ENCODE assay signal across 8 mouse cellular contexts in the genomic region with DNA sequence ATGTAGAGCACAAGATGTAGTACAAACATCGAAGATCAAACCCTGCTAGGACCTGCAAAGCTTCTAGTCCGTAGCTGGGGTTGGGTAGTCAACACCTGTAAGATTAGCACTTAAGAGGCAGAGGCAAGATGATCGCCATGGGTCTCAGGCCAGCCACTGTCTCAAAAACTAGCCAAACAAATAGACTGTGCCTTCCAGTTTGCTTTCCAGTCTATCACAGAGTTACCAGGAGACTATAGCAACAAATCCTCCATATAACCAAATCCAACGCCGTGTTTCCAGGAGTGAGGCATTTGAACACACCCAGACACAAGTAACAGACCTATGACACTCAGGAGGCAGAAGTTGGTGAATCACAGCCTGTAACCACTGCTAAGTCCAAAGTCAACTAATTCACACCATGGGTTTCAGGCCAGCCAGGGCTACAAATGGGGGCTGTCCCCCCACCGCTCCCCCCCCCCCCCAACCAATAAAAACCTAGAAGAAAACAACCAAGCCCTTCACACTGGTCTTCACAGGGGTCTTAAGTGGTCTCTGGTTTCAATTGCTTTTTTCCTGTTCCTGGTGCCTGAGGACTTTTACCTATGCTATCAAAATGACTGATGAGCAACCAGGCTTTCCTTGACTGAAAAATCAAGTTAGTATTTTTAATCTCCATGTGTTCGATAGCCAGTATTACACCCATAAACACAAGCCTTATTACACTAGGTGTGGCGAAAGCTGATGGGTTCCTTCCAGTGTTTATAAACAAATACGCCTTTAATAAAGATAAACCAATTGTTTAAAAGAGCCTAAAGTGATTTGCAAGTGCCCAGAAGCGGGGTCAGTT. TPM values are rescaled to one million over a fixed set of nuclear protein-coding genes. Genes with fewer than 3 reads are reported as not detected.
DNase-seq lines count a peak whose midpoint lies in the region; ATAC-seq lines count a peak whose summit lies in the region.

No protein-coding gene starts in this region.

- no peak for DNase-seq in frontal cortex, postnatal 25 days (ENCODE audit: low spot score in 2 of 2)
- DNase-seq in CD4-positive helper T cell, adult 2 months (ENCODE audit: low read depth, low spot score), result peak; percentile 21
- DNase-seq in left cerebral cortex, adult 9 months (ENCODE audit: low spot score in 2 of 2), result no peak
- no peak for DNase-seq in urinary bladder, adult 2 months (ENCODE audit: low spot score)

- 0 out of 2 replicates have a peak, but pooled peaks cover 4% of the 10 kb centered on the region for H3K4me1 ChIP-seq in forebrain, embryonic 12.5 days
- H3K4me1 ChIP-seq in limb, embryonic 15.5 days, result peaks cover 9% of the 10 kb centered on the region; the same call in 1 of the 2 replicates
- H3K4me1 ChIP-seq in stomach, embryonic 16.5 days (ENCODE audit: control insufficient read depth, insufficient read depth, low read length), result peaks cover 6% of the 10 kb centered on the region

- peak overlapping the region; percentile 57 for H3K9ac ChIP-seq in forebrain, embryonic 12.5 days
- H3K9ac ChIP-seq in limb, embryonic 15.5 days, result peak overlapping the region; percentile 42; the same call in 1 of the 2 replicates
- H3K9ac ChIP-seq in stomach, embryonic 16.5 days (ENCODE audit: low read length), result peak overlapping the region; percentile 73

- H3K9me3 ChIP-seq in forebrain, embryonic 12.5 days, result no peaks in the 10 kb centered on the region
- no peaks in the 10 kb centered on the region for H3K9me3 ChIP-seq in limb, embryonic 15.5 days
- no peaks in the 10 kb centered on the region for H3K9me3 ChIP-seq in stomach, embryonic 16.5 days (replicated peaks; ENCODE audit: control insufficient read depth, low read length)

- no peaks in the 10 kb centered on the region for H3K27me3 ChIP-seq in forebrain, embryonic 12.5 days
- no peaks in the 10 kb centered on the region for H3K27me3 ChIP-seq in limb, embryonic 15.5 days
- H3K27me3 ChIP-seq in stomach, embryonic 16.5 days (ENCODE audit: control insufficient read depth, insufficient read depth, low read length), result no peaks in the 10 kb centered on the region

- peaks cover 16% of the 10 kb centered on the region for H3K36me3 ChIP-seq in forebrain, embryonic 12.5 days (replicated peaks)
- H3K36me3 ChIP-seq in limb, embryonic 15.5 days, result peaks cover 15% of the 10 kb centered on the region
- H3K36me3 ChIP-seq in stomach, embryonic 16.5 days (ENCODE audit: control insufficient read depth, insufficient read depth, low read length), result peaks cover 2% of the 10 kb centered on the region; the same call in 1 of the 2 replicates

- H3K27ac ChIP-seq in forebrain, embryonic 12.5 days, result peak overlapping the region; percentile 78; the same call in 1 of the 2 replicates
- H3K27ac ChIP-seq in limb, embryonic 15.5 days, result peak overlapping the region; percentile 74
- peak overlapping the region; percentile 56 for H3K27ac ChIP-seq in stomach, embryonic 16.5 days (ENCODE audit: low read length)

- 0 out of 2 replicates have a peak, but pooled peaks have one; percentile 8 for ATAC-seq in frontal cortex, adult (ENCODE audit: low TSS enrichment)
- 0 out of 2 replicates have a peak, but pooled peaks have one; percentile 15 for ATAC-seq in forebrain, embryonic 12.5 days (ENCODE audit: low FRiP score)
- 0 out of 2 replicates have a peak, but pooled peaks have one; percentile 0 for ATAC-seq in limb, embryonic 15.5 days (ENCODE audit: insufficient number of reproducible peaks, low FRiP score, low TSS enrichment, low read depth)
- peak; percentile 17; the same call in 1 of the 2 replicates for ATAC-seq in stomach, embryonic 16.5 days (ENCODE audit: insufficient read depth, low FRiP score)

- peak overlapping the region; percentile 55 for H3K4me3 ChIP-seq in forebrain, embryonic 12.5 days (replicated peaks)
- peak overlapping the region; percentile 57 for H3K4me3 ChIP-seq in limb, embryonic 15.5 days
- H3K4me3 ChIP-seq in stomach, embryonic 16.5 days (replicated peaks; ENCODE audit: low read length), result peak overlapping the region; percentile 72

- peak overlapping the region; percentile 50 for H3K4me2 ChIP-seq in forebrain, embryonic 12.5 days
- peak overlapping the region; percentile 47 for H3K4me2 ChIP-seq in limb, embryonic 15.5 days
- peak overlapping the region; percentile 70 for H3K4me2 ChIP-seq in stomach, embryonic 16.5 days (ENCODE audit: low read depth, low read length)

- WGBS in forebrain, embryonic 12.5 days, result 58% methylated on average over 10 of the region's 10 CpGs
- 39% methylated on average over 10 of the region's 10 CpGs for WGBS in limb, embryonic 15.5 days
- 48% methylated on average over 10 of the region's 10 CpGs for WGBS in stomach, embryonic 16.5 days

RNA-seq across cellular contexts. Expression of gene Nek3, which starts 0.8 kb away (rescaled TPM):
- polyA plus RNA-seq in forebrain, embryonic 12.5 days (2016; fragmentation: Nextera tagmentation; extraction: Ambion mirVana), result 6.3 and 6.9 TPM in 2 replicates
- polyA plus RNA-seq in limb, embryonic 15.5 days (2015; fragmentation: Nextera tagmentation; extraction: Ambion mirVana), result 3.3 and 4.1 TPM in 2 replicates
- 3.6 and 5.2 TPM in 2 replicates for polyA plus RNA-seq in stomach, embryonic 16.5 days (2015; fragmentation: Nextera tagmentation; extraction: Ambion mirVana)
- polyA plus RNA-seq in urinary bladder, adult 2 months (2012; rRNA removed), result 10.1 and 10.2 TPM in 2 replicates

RNA-seq across cellular contexts. Expression of gene Ckap2, which starts 20.2 kb away (rescaled TPM):
- polyA plus RNA-seq in forebrain, embryonic 12.5 days (2016; fragmentation: Nextera tagmentation; extraction: Ambion mirVana), result 63.1 and 65.9 TPM in 2 replicates
- 36.5 and 37.1 TPM in 2 replicates for polyA plus RNA-seq in limb, embryonic 15.5 days (2015; fragmentation: Nextera tagmentation; extraction: Ambion mirVana)
- polyA plus RNA-seq in stomach, embryonic 16.5 days (2015; fragmentation: Nextera tagmentation; extraction: Ambion mirVana), result 42.7 and 43.8 TPM in 2 replicates
- 4.7 and 5.1 TPM in 2 replicates for polyA plus RNA-seq in urinary bladder, adult 2 months (2012; rRNA removed)

RNA-seq across cellular contexts. Expression of gene Vps36, which starts 27.1 kb away (rescaled TPM):
- 42.7 and 44.4 TPM in 2 replicates for polyA plus RNA-seq in forebrain, embryonic 12.5 days (2016; fragmentation: Nextera tagmentation; extraction: Ambion mirVana)
- polyA plus RNA-seq in limb, embryonic 15.5 days (2015; fragmentation: Nextera tagmentation; extraction: Ambion mirVana), result 35.3 and 39.3 TPM in 2 replicates
- polyA plus RNA-seq in stomach, embryonic 16.5 days (2015; fragmentation: Nextera tagmentation; extraction: Ambion mirVana), result 41.8 and 42.8 TPM in 2 replicates
- polyA plus RNA-seq in urinary bladder, adult 2 months (2012; rRNA removed), result 29.0 and 30.2 TPM in 2 replicates

RNA-seq across cellular contexts. Expression of gene Nek5, which starts 40.6 kb away (rescaled TPM):
- 0.17 and 0.32 TPM in 2 replicates for polyA plus RNA-seq in forebrain, embryonic 12.5 days (2016; fragmentation: Nextera tagmentation; extraction: Ambion mirVana)
- 0.07 and 0.19 TPM in 2 replicates for polyA plus RNA-seq in limb, embryonic 15.5 days (2015; fragmentation: Nextera tagmentation; extraction: Ambion mirVana)
- 0.39 and 0.58 TPM in 2 replicates for polyA plus RNA-seq in stomach, embryonic 16.5 days (2015; fragmentation: Nextera tagmentation; extraction: Ambion mirVana)
- 3.6 and 4.7 TPM in 2 replicates for polyA plus RNA-seq in urinary bladder, adult 2 months (2012; rRNA removed)
